In genomic region chr17:35873774-35874519, GRCm38 (mm10) we compare ENCODE assay signal across 8 mouse cellular contexts. TPM values are rescaled to one million over a fixed set of nuclear protein-coding genes. Genes with fewer than 3 reads are reported as not detected.
DNase-seq lines count a peak whose midpoint lies in the region; ATAC-seq lines count a peak whose summit lies in the region.

No protein-coding gene starts in this region.

- H3K36me3 ChIP-seq in hindbrain, embryonic 13.5 days, result peaks cover 39% of the 10 kb centered on the region

- H3K27ac ChIP-seq in hindbrain, embryonic 13.5 days, result no peak overlapping the region

- peaks cover 56% of the 10 kb centered on the region for H3K4me1 ChIP-seq in hindbrain, embryonic 13.5 days (replicated peaks)

- H3K9ac ChIP-seq in hindbrain, embryonic 13.5 days, result peak overlapping the region; percentile 60

- no peaks in the 10 kb centered on the region for H3K27me3 ChIP-seq in hindbrain, embryonic 13.5 days

- no peaks in the 10 kb centered on the region for H3K9me3 ChIP-seq in hindbrain, embryonic 13.5 days

- ATAC-seq in hindbrain, embryonic 13.5 days (ENCODE audit: low FRiP score), result peak; percentile 28; the same call in 1 of the 2 replicates

- peak; percentile 87 for DNase-seq in Muller cell, postnatal 12 days (ENCODE audit: inconsistent ontology term)
- peak; percentile 95 to 96 for DNase-seq in cerebellum, postnatal 10 days
- peak; percentile 65 to 83 for DNase-seq in frontal cortex, postnatal 14 days (ENCODE audit: low spot score in 2 of 2)
- DNase-seq in left cerebral cortex, adult 18-20 months (ENCODE audit: low spot score in 2 of 2), result peak; percentile 87
- DNase-seq in lung, postnatal 4 days, result peak; percentile 90 to 93
- DNase-seq in right cerebral cortex, adult 18-20 months, result peak; percentile 83
- DNase-seq in urinary bladder, adult 18-20 months (ENCODE audit: low spot score in 2 of 2), result peak; percentile 81 to 86

- H3K4me3 ChIP-seq in hindbrain, embryonic 13.5 days, result no peak overlapping the region

- H3K4me2 ChIP-seq in hindbrain, embryonic 13.5 days, result peak overlapping the region; percentile 34

- 31% methylated on average over 21 of the region's 21 CpGs for WGBS in hindbrain, embryonic 13.5 days

RNA-seq across cellular contexts. Expression of gene Dhx16, which starts 5.7 kb away (rescaled TPM):
- 28.6 and 35.3 TPM in 2 replicates for polyA plus RNA-seq in hindbrain, embryonic 13.5 days (2015; fragmentation: Nextera tagmentation; extraction: Ambion mirVana)
- total RNA-seq in left cerebral cortex, adult 18-20 months (2021), result 10 to 100 TPM; 30.6 to 32.3 TPM

RNA-seq across cellular contexts. Expression of gene Ppp1r18, which starts 8.6 kb away (rescaled TPM):
- polyA plus RNA-seq in hindbrain, embryonic 13.5 days (2015; fragmentation: Nextera tagmentation; extraction: Ambion mirVana), result 26.9 and 30.5 TPM in 2 replicates
- total RNA-seq in left cerebral cortex, adult 18-20 months (2021), result 1 to 10 TPM; 8.9 to 9.1 TPM

RNA-seq across cellular contexts. Expression of gene Nrm, which starts 12.8 kb away (rescaled TPM):
- 26.4 and 26.9 TPM in 2 replicates for polyA plus RNA-seq in hindbrain, embryonic 13.5 days (2015; fragmentation: Nextera tagmentation; extraction: Ambion mirVana)
- 1 to 10 TPM; 2.0 to 2.6 TPM for total RNA-seq in left cerebral cortex, adult 18-20 months (2021)

RNA-seq across cellular contexts. Expression of gene 2310061I04Rik, which starts 23.3 kb away (rescaled TPM):
- 45.8 and 48.7 TPM in 2 replicates for polyA plus RNA-seq in hindbrain, embryonic 13.5 days (2015; fragmentation: Nextera tagmentation; extraction: Ambion mirVana)
- total RNA-seq in left cerebral cortex, adult 18-20 months (2021), result 10 to 100 TPM; 56.4 to 57.5 TPM

RNA-seq across cellular contexts. Expression of gene Mdc1, which starts 32.6 kb away (rescaled TPM):
- polyA plus RNA-seq in hindbrain, embryonic 13.5 days (2015; fragmentation: Nextera tagmentation; extraction: Ambion mirVana), result 11.0 and 11.3 TPM in 2 replicates
- 10 to 100 TPM; 17.6 to 17.7 TPM for total RNA-seq in left cerebral cortex, adult 18-20 months (2021)
